Mouse (Mus musculus) kidney, embryonic 15.5 days (tissue): Measurements from ENCODE around the gene Tcf23. TPM values are rescaled to one million over a fixed set of nuclear protein-coding genes. Genes with fewer than 3 reads are reported as not detected.

Experiments
- ATAC-seq: fragments of 200-750 bp; cut with Nextera tagmentation; replicated peaks from 2 replicates; pipeline ENCODE4 v1.8.0; 2017; ENCODE audit warnings: moderate TSS enrichment; ENCODE audit not compliant: low FRiP score
- H3K27ac ChIP-seq: fragments of 300-500 bp; sonication (generic); 2 replicates; pipeline ENCODE4 v1.5.1; 2015; ENCODE audit warnings: mild to moderate bottlenecking, inconsistent platforms
- H3K27me3 ChIP-seq: fragments of 300-500 bp; sonication (generic); 2 replicates; pipeline ENCODE4 v1.6.1; 2015; ENCODE audit warnings: inconsistent platforms
- H3K36me3 ChIP-seq: fragments of 300-500 bp; sonication (generic); 2 replicates; pipeline ENCODE4 v1.6.1; 2015; ENCODE audit warnings: inconsistent platforms
- H3K4me1 ChIP-seq: fragments of 300-500 bp; sonication (generic); 2 replicates; pipeline ENCODE4 v1.6.1; 2015; ENCODE audit warnings: inconsistent platforms
- H3K4me2 ChIP-seq: fragments of 300-500 bp; sonication (generic); 2 replicates; pipeline ENCODE4 v1.6.1; 2015; ENCODE audit warnings: moderate library complexity, mild to moderate bottlenecking, inconsistent platforms
- H3K4me3 ChIP-seq: fragments of 300-500 bp; sonication (generic); replicated peaks from 2 replicates; pipeline ENCODE4 v1.5.1; 2015; ENCODE audit warnings: mild to moderate bottlenecking, inconsistent platforms
- H3K9ac ChIP-seq: fragments of 300-500 bp; sonication (generic); 2 replicates; pipeline ENCODE4 v1.6.1; 2015; ENCODE audit warnings: mild to moderate bottlenecking, inconsistent platforms
- H3K9me3 ChIP-seq: fragments of 300-500 bp; sonication (generic); replicated peaks from 2 replicates; pipeline ENCODE4 v1.6.1; 2016; ENCODE audit warnings: inconsistent platforms
- WGBS: fragments of 180-500 bp; shearing (Covaris S2); methylation state at CpG from one replicate; pipeline ENCODE4 v1.1.7; 2015; ENCODE audit warnings: mixed read lengths; 5-methylcytosine and 5-hydroxymethylcytosine counted together
- polyA plus RNA-seq: library from polyadenylated mRNA; unstranded; fragments of >200 nt; fragmentation: Nextera tagmentation; extraction: Ambion mirVana; gene quantifications from 2 replicates; pipeline ENCODE4 v1.2.1, GENCODE M21; 2015

Gene Tcf23
- polyA plus RNA-seq, 1 experiment from 2014 or later, result 1.6 TPM

DNA sequence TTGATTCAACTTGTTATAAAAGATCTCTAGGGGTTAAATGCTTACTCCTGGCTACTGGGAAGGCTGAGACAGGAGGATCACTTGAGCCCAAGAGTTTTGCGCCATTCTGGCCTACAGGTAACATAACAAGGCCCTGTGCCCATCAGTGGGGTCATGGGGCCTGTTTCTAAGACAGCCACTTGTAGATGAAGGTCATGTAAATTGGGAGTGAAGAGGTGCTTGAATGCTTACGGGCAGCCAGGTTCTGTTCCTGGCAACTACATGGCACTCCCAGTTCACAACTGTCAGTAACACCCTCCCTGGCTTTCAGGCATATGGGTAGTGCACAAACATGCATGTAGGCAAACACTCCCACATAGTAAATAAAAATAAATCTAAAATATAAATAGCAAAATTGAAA is 17.5 kb upstream of the Tcf23 start:
- Histone ChIP-seq H3K9me3 (no peaks in the 10 kb centered on the region), H3K9ac (no peak overlapping the region; the same call in 1 of the 2 replicates), H3K4me3 (no peak overlapping the region), H3K27ac (no peak overlapping the region), H3K4me1 (peaks cover 23% of the 10 kb centered on the region), H3K27me3 (no peaks in the 10 kb centered on the region), H3K4me2 (peak overlapping the region; percentile 78; the same call in 1 of the 2 replicates), H3K36me3 (peaks cover 45% of the 10 kb centered on the region)
- no peak for ATAC-seq
- WGBS, result 92% methylated on average over 2 of the region's 2 CpGs

DNA sequence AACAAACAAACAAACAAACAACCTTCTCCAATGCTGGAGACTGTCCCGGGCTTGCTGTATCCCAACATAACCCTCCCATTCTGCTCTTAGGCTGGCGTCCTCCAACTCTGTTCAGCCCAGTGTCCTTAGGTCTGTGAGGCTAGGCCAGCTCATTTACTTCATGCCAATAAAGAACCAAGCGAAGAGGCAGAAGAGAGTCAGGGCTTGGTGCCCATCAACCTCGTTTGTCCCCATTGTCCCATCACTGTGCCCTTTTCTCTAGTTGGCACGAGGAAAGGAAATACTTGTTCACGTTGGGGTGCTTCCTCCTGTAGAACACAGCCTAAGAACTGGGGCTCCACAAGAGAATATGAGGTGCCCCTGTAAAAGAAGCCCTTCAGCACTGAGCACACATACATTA is 16.8 kb upstream of the Tcf23 start:
- 0 out of 2 replicates have a peak overlapping the region, but pooled peaks have one; percentile 20 for H3K27ac ChIP-seq
- H3K9me3 ChIP-seq, result no peaks in the 10 kb centered on the region
- 89% methylated on average over 6 of the region's 6 CpGs for WGBS

DNA sequence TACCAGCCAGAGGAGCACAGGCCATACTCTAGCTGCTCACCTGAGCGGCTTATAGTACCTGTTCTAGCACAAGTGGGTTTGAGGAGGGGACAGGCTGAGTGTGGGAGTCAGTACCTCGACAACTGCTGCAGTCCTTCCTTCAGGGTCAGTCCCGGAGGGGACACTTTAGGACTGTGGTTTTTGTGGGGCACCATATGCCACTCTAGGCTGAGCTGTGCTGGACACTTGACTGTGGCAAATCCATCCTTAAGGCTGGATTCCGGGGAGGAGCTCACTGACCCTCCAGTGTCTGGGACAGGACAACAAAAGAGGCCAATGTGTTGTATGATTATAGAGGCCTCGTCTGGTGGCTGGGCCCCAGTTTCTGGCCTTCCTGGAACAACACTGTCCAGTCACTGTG is 15.9 kb upstream of the Tcf23 start:
- H3K27me3 ChIP-seq, result no peaks in the 10 kb centered on the region
- no peaks in the 10 kb centered on the region for H3K9me3 ChIP-seq
- WGBS, result 93% methylated on average over 5 of the region's 5 CpGs
- H3K9ac ChIP-seq, result no peak overlapping the region
- no peak overlapping the region for H3K27ac ChIP-seq
- ATAC-seq, result no peak
- H3K4me2 ChIP-seq, result no peak overlapping the region
- no peak overlapping the region for H3K4me3 ChIP-seq
- peaks cover 52% of the 10 kb centered on the region for H3K36me3 ChIP-seq
- H3K4me1 ChIP-seq, result peaks cover 25% of the 10 kb centered on the region

More for the DNA sequence above, 16.8 kb upstream of the Tcf23 start:
- H3K4me2 ChIP-seq, result no peak overlapping the region
- no peak overlapping the region for H3K4me3 ChIP-seq
- H3K9ac ChIP-seq, result no peak overlapping the region
- H3K27me3 ChIP-seq, result no peaks in the 10 kb centered on the region
- peaks cover 23% of the 10 kb centered on the region for H3K4me1 ChIP-seq
- no peak for ATAC-seq
- peaks cover 47% of the 10 kb centered on the region for H3K36me3 ChIP-seq

DNA sequence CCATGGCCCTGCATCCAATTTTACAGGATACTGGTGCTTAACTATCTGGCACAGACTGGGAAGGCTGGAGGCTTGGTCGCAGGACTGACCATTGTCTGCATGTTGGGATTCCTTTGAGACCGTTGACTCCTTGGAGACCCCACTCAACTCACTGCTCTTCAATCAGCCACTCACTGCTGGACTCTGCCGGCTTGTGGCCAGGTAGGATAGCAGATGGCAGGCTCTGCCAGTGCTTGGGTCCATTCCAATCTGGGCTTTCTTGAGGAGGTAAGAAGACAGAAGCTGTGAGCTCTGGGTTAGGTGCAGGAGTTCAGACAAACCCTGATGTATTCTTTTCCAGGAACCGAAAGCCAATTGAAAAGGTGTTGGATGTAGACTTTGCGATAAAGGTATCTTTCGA is 14.4 kb upstream of the Tcf23 start:
- WGBS, result 96% methylated on average over 6 of the region's 6 CpGs

DNA sequence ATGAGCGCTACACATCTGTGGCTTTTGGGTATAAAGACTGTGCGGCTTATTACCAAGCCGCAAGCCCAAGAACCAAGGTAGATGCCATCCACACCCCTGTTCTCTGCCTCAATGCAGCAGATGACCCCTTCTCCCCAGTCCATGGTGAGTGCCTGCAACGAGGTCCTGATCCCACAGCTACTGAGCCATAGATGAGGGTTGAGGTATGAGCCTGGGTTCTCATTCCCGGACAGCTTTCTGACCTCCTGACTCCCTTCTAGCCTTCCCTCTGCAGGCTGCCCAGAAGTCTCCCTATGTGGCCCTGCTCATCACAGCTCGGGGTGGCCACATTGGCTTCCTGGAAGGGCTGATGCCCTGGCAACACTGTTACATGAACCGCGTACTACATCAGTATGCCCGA is 13.9 kb upstream of the Tcf23 start:
- WGBS, result 98% methylated on average over 9 of the region's 9 CpGs
- no peak overlapping the region for H3K4me2 ChIP-seq
- H3K4me1 ChIP-seq, result peaks cover 32% of the 10 kb centered on the region
- H3K9me3 ChIP-seq, result no peaks in the 10 kb centered on the region
- no peak overlapping the region for H3K4me3 ChIP-seq
- no peaks in the 10 kb centered on the region for H3K27me3 ChIP-seq
- H3K27ac ChIP-seq, result no peak overlapping the region
- no peak overlapping the region for H3K9ac ChIP-seq
- H3K36me3 ChIP-seq, result peaks cover 66% of the 10 kb centered on the region
- ATAC-seq, result no peak

More for the DNA sequence above, 14.4 kb upstream of the Tcf23 start:
- H3K9ac ChIP-seq, result no peak overlapping the region
- H3K4me3 ChIP-seq, result no peak overlapping the region
- H3K27ac ChIP-seq, result no peak overlapping the region
- H3K4me1 ChIP-seq, result peaks cover 34% of the 10 kb centered on the region
- no peak overlapping the region for H3K4me2 ChIP-seq
- no peaks in the 10 kb centered on the region for H3K9me3 ChIP-seq
- H3K36me3 ChIP-seq, result peaks cover 66% of the 10 kb centered on the region
- H3K27me3 ChIP-seq, result no peaks in the 10 kb centered on the region
- no peak for ATAC-seq

DNA sequence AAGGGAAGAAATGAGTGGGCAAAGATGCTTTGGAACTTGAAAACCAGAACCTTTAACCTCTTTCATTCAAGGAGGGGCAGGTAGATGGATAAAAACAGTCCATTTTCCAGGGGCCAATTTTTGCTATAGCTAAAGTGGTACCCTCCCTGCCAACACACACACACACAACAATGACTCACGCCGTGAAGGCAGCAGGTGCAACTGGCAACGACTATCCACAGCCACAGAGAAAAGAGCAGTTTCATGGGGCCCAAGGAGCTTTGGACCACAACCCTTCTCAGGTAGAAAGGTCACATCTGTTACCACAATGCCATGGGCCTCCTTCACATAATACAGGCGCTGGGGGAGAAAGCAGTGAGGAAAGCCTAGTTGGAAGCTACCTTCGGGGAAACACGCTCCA is 12.7 kb upstream of the Tcf23 start:
- H3K36me3 ChIP-seq, result peaks cover 66% of the 10 kb centered on the region

DNA sequence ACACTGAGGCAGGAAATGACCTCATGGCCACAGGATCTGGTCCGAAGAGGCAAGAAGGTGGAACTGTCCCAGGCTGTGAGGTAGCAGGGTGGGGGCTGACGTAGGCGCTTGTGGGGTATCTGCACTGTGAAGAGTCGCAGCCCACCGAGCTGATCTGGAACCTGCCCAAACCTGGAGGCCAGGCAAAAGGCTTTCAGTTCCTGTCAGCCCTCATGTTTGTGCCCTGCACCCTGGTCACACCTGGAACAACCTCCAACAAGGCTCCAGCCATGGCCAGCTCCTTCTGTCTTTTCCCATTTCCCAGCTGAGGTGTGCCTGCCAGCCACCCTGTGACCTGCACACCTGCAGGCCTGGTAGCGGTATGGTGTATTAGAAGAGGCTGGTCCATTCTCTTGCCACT is 10.6 kb upstream of the Tcf23 start:
- no peaks in the 10 kb centered on the region for H3K9me3 ChIP-seq
- H3K36me3 ChIP-seq, result peaks cover 52% of the 10 kb centered on the region
- H3K4me1 ChIP-seq, result peaks cover 28% of the 10 kb centered on the region
- no peak overlapping the region for H3K4me3 ChIP-seq
- H3K27me3 ChIP-seq, result no peaks in the 10 kb centered on the region
- ATAC-seq, result no peak
- WGBS, result 90% methylated on average over 6 of the region's 6 CpGs
- H3K4me2 ChIP-seq, result peak overlapping the region; percentile 25
- H3K9ac ChIP-seq, result 0 out of 2 replicates have a peak overlapping the region, but pooled peaks have one; percentile 82
- H3K27ac ChIP-seq, result no peak overlapping the region

More for the DNA sequence above, 12.7 kb upstream of the Tcf23 start:
- no peak overlapping the region for H3K4me3 ChIP-seq
- no peak for ATAC-seq
- H3K27me3 ChIP-seq, result no peaks in the 10 kb centered on the region
- no peak overlapping the region for H3K9ac ChIP-seq
- H3K27ac ChIP-seq, result no peak overlapping the region
- no peak overlapping the region for H3K4me2 ChIP-seq
- H3K9me3 ChIP-seq, result no peaks in the 10 kb centered on the region
- H3K4me1 ChIP-seq, result peaks cover 27% of the 10 kb centered on the region
- WGBS, result 93% methylated on average over 6 of the region's 6 CpGs

DNA sequence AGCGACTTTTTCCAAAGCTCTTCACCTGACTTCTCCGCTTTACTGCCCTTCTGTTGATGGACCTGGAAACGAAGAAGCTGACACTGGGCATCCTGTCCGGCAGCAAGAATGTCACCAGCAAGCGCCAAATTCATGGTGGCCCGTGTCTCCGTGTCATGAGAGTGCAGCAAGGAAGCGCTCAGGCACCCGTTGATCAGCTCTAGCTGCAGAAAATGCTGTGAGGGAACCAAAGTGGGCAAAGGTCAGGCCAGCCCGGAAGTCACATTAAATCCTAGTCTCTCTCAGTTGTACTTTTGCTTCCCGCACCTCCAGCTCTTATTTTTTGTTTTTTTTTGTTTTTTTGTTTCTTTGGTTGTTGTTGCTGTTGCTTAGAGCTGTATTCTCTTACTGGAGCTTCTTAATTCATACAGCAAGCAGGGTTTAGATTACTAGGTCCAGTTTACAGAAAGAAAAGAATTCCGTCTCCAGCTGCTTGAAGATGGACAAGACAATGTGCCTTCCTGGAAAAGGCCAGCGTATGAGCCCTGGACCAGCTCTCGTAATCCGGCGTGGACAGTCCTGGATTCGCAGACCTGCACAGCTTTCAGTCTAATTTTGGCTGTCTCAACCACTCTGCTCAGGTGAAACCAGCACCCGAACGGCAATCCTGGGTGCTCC is 9.1 kb upstream of the Tcf23 start:
- peaks cover 37% of the 10 kb centered on the region for H3K36me3 ChIP-seq
- peak overlapping the region; percentile 61 for H3K4me3 ChIP-seq
- ATAC-seq, result no peak
- peak overlapping the region; percentile 80 for H3K4me2 ChIP-seq
- no peaks in the 10 kb centered on the region for H3K9me3 ChIP-seq
- H3K9ac ChIP-seq, result peak overlapping the region; percentile 82
- H3K27ac ChIP-seq, result peak overlapping the region; percentile 89
- WGBS, result 20% methylated on average over 19 of the region's 19 CpGs
- H3K4me1 ChIP-seq, result peaks cover 28% of the 10 kb centered on the region
- H3K27me3 ChIP-seq, result no peaks in the 10 kb centered on the region

DNA sequence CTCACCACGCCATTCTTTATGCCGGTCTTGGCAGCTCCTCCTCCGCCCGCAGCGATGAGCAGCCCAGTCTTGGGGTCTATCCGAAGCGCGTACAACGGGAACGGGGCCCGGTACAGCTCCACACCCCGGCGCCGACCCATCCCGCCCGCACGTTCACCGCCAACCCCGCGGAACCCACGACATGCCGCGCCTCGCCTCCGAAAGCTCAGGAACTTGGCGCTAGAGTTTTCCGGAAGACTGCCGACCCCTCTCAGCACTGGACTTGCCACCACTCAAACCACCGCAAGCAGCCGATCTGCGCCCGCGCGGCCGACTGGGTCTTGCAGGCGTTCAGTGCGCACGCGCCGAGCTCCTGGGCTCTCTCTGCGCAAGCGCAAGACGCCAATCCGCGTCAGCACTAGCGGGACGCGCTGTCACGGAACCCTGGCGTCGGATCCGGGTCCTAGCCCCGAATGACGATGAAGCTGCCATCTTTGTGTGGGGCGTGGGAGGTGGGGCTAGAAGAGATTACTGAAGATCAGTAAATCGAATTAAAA is 8.4 kb upstream of the Tcf23 start, which contains the start of gene Preb:
Gene Preb (minus strand): TSS at position 396 of the 536 bp plus-strand sequence.
- WGBS, result under 1% methylated on average over 56 of the region's 56 CpGs
- Histone ChIP-seq H3K9ac (peak within 1 kb of the TSS; percentile 82), H3K36me3 (peaks cover 30% of the 10 kb centered on the region), H3K4me2 (peak within 1 kb of the TSS; percentile 80), H3K4me1 (peaks cover 28% of the 10 kb centered on the region), H3K27me3 (no peaks in the 10 kb centered on the region), H3K4me3 (peak within 1 kb of the TSS; percentile 61), H3K27ac (peak within 1 kb of the TSS; percentile 89), H3K9me3 (no peaks in the 10 kb centered on the region)
- peak; percentile 95 for ATAC-seq

DNA sequence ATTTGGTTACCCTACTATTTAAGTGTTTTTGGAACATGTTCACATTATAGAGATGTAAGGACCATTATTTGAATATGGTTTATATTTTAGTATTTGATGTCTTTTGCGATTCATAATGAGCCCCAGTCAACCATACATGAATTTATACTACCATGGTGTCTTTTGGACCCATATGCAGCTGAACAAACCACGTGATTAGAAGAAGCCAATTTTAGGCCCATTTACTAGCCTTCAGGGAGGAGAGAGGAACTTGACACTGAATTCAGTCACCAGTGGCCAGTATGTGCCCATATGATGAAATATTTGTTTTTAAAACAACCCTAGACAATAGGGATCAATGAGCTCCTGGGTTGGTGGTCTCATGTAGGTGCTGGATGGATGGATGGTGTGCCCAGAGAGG is 7.6 kb upstream of the Tcf23 start:
- Histone ChIP-seq H3K9ac (no peak overlapping the region; the same call in 1 of the 2 replicates), H3K36me3 (peaks cover 23% of the 10 kb centered on the region), H3K4me1 (peaks cover 28% of the 10 kb centered on the region), H3K4me2 (peak overlapping the region; percentile 80), H3K27ac (no peak overlapping the region), H3K27me3 (no peaks in the 10 kb centered on the region), H3K9me3 (no peaks in the 10 kb centered on the region), H3K4me3 (peak overlapping the region; percentile 61)
- ATAC-seq, result no peak
- 90% methylated on average over 2 of the region's 2 CpGs for WGBS

DNA sequence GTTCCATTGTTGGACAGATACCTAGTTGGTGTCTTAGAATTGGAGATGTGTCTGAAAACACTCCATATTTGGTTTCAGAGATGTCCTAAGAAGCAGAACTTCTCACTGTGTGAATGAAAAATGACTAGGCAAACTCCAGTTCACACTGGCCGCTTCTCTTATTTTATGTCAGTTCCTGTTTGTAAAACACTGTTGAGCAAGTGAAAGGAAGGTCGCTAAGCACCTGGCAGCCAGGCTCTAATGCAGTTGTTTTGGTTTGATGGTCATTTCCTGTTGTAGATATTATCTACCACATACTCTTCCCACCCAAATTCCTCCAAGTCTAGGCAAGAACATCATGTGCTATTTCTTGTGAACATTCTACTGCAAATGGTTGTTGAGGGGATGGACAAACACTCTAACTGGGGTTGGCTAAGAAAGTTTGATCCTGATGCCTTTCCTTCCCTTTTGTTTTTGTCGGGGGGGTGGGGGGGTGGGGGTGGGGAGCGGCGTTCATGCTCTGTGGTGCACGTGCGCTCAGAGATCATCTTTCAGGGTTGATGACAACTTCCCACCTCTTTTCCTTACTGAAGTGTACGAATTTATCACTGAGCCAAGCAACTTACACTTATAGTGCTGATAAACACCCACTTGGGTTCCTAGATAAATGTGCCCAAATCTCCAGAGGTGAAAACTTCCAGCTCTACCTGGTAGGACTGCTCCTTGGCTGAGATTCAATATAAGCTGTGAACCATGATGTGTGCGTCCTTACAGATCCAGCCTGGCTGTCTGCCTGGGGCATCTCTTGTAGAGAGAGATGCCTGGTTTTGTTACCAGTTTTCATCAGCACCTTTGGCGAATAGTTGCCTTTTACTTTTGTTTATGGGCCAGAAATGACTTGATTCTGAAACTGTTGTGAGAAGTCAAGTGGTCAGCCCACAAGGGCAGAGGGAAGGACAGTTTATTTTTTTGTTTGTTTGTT is 6.6 kb upstream of the Tcf23 start:
- Histone ChIP-seq H3K4me1 (peaks cover 28% of the 10 kb centered on the region), H3K27ac (no peak overlapping the region)
- no peak for ATAC-seq

DNA sequence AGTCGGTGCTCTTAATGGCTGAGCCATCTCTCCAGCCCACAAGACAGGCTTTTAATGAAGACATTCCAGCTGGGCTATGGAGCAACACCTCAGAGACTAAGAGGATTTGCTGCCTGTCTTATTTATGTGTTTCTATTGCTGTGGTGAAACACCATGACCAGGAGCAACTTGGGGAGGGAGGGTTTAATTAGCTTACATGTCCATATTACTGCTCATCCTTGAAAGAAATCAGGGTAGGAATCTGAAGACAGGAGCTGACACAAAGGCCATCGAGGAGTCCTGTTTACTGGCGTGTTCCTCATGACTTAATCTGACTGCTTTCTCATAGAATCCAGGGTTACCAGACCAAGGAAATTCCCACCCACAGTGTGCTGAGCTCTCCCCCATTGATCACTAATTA is 4.5 kb upstream of the Tcf23 start:
- peak; percentile 5; the same call in 1 of the 2 replicates for ATAC-seq

More for the DNA sequence above, 6.6 kb upstream of the Tcf23 start:
- H3K4me2 ChIP-seq, result no peak overlapping the region
- H3K9me3 ChIP-seq, result no peaks in the 10 kb centered on the region
- 61% methylated on average over 10 of the region's 10 CpGs for WGBS
- no peak overlapping the region for H3K9ac ChIP-seq
- H3K36me3 ChIP-seq, result peaks cover 19% of the 10 kb centered on the region
- no peak overlapping the region for H3K4me3 ChIP-seq
- H3K27me3 ChIP-seq, result no peaks in the 10 kb centered on the region

More for the DNA sequence above, 4.5 kb upstream of the Tcf23 start:
- Histone ChIP-seq H3K9me3 (no peaks in the 10 kb centered on the region), H3K9ac (no peak overlapping the region), H3K36me3 (0 out of 2 replicates have a peak, but pooled peaks cover under 1% of the 10 kb centered on the region), H3K4me3 (no peak overlapping the region), H3K27me3 (no peaks in the 10 kb centered on the region), H3K4me2 (no peak overlapping the region), H3K27ac (no peak overlapping the region), H3K4me1 (peaks cover 22% of the 10 kb centered on the region)
- 51% methylated on average over 3 of the region's 3 CpGs for WGBS
